Mouse (Mus musculus) right cerebral cortex, adult 2 months (tissue): Measurements from ENCODE around the gene Actb.

Experiments
- DNase-seq, 2 experiments: peaks; one replicate each; pipeline ENCODE4 v3.0.0; 2021 to 2022; ENCODE audit warnings: low spot score in 2 of 2

Gene Actb

DNA sequence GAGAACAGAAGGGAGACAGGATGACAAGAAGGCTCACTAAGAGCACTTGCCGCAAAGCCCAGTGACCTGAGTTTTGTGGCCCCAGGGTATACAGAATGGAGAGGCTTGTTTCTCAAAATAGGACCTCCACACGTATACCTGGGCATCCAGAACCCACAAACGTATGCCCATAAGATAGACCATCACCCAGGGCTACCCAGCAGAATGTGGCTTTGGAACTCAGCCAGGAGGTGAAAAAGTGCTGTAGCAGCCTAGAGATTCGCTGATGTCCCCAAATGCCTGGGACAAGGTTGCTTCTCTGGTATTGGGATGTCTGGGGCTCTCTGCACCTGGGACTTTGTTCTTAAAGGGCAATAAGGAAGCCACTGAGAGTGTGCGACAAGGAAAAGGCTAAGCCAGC lies 15.7 kb upstream of the Actb start:
- no peak for DNase-seq

DNA sequence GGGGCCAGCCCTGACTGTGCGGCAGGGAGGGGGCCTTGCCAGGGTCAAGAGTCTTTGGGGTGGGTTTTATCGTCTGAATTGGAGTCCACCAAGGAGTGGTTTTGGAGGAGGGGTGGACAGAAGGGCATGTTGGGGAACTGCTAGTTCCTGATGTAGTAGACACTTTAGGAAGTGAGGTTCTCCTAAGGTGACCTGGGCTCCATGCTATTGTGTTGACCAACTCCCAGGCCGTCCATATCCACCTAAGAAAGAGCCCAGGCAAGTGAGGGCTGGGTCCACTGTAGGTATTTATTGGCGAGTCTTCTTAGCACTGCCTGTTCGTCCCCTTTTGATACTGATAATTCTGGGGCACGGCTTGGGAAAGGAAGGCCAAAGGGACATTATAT lies 14.5 kb upstream of the Actb start:
- DNase-seq = no peak

DNA sequence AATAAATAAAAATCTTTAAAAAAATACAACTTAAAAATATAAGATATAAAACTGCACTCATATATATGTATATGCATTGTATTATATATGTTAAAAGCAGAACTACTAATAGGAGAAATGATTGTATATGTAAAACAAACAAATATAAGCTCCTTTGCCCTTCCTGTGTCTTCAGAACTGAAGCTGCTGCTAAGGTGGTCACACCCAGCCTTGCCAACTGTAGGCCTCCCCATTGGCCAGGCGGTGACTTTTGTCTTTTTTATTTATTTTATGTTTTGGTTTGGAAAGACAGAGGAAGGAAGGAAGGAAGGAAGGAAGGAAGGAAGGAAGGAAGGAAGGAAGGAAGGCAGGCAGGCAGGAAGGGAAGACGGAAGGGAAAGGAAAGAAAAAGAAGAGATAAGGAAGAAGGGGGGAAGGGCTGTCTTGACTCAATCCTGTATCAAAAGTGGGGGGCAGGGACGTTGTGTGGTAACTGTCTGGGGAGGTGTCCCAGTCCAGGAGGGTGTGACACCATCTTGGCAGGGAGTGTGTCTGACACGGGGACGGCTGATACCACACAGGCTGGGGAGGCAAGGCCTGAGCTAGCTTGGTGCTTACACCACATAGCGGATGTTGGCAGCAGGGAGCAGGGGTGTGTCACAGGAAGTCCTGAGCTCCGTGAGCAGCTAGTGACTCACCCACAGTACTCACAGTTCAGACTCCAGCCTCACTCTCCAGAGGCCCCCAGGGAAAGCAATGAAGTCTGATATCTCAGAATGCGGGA lies 13.9 kb upstream of the Actb start:
- DNase-seq = no peak

DNA sequence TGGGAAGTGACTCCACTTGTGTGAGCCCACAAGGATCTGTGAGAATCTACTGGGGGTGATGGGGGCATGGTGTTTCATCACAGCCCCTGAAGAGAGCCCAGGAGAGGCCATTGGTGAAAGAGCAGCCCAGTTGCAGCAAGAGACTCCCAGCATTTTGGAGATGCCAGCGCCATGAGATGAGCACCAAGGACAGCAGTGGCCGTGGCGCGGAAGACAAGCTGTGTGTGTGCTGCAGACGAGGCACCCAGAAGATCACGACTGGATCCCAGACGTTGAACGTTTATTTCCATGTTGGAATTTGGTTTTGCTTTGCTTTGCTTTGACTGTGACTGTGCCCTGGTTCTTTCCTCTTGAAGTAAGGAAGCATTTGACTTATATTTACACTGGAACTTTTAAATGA lies 10.8 kb upstream of the Actb start:
- no peak for DNase-seq

DNA sequence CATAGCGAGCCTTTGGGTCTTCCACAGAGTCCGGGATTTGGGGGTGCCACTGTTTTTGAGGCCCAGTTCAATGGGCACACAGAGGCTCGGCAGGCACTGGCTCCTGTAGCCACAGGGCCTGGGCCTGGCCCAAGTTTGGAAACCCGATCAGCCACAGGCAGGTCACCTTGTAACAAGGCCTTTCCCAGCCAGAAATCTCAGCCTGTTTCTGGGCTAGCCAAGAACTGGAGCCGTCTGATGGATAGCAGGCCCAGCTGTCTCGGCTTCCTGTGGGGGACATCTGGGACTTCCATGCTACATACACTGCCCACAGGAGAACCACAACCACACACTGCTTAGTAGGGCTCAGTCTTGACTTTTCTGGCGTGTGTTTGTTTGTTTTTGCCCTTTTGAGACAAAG lies 10.0 kb upstream of the Actb start:
- DNase-seq = no peak

DNA sequence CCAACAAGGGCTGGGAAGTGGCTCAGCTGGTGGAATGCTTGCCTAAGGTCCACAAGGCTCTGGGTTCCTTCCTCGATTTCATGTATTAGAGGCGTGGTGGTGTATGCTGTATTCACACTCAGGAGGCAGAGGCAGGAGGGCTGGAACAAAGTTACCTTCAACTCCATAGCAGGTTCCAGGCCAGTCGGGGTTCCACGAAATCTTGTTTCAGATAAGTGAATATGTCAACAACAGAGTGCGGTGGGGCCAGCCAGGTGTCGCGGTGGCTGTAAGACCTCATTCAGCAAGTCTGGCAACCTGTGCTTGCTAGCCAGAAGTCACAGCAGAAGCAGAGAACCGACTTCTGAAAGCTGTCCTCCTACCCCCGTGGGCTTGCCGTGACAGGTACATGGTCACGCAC lies 8.7 kb upstream of the Actb start:
- no peak for DNase-seq

DNA sequence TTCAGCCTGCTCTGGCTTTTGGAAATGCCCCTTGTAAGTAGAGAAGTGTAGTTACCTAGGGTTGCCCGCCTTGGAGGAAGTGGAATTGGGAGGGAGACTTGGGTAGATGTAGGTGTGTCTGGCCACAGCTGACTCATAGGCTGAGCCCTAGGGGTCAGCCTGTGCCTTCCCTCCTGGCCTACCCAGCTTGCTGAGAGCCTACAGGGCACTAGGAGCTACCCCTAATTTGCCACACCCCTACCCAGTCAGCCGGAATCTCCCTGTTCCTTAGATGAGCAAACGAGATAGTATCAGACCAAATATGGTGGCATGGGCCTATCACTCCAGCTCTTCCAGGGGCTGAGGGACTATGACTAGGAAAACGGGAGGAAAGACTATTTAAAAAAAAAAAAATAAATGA lies 6.2 kb upstream of the Actb start:
- DNase-seq = no peak

DNA sequence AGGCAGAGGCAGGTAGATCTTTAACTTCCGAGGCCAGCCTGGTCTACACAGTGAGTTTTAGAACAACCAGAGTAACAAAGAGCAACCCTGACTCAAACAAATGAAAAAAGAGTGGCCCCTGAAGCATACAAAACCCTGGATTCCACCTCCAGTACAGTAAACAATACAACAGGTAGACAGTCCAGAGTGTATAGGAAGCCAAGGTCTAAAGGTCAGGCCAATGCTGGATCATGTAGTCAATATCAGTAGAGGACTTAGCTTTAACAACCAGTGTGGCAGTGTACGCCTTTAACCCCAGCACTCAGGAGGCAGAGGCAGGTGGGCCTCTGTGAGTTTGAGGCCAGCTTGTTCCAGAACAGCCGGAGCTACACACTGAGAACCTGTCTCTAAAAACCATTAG lies 5.8 kb upstream of the Actb start:
- no peak for DNase-seq

DNA sequence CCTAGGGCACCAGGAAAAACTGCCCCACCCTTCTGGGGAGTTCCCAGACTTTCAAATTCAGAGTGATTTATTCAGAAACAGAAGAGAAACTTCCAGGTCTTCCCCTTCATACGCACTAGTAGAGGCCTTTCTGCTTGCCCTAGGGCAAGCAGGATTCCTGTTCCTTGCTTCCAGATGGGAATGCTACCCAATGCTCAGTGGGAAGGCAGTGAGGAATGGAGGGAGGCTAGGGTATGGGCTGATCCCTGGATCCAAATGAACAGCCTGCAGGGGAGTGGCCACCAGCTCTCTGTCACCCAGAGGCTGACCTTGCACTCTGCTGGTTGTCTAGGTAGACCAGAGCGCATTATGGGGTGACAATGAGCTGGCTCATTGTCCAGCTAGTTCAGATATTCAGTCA lies 5.1 kb upstream of the Actb start:
- DNase-seq = no peak

DNA sequence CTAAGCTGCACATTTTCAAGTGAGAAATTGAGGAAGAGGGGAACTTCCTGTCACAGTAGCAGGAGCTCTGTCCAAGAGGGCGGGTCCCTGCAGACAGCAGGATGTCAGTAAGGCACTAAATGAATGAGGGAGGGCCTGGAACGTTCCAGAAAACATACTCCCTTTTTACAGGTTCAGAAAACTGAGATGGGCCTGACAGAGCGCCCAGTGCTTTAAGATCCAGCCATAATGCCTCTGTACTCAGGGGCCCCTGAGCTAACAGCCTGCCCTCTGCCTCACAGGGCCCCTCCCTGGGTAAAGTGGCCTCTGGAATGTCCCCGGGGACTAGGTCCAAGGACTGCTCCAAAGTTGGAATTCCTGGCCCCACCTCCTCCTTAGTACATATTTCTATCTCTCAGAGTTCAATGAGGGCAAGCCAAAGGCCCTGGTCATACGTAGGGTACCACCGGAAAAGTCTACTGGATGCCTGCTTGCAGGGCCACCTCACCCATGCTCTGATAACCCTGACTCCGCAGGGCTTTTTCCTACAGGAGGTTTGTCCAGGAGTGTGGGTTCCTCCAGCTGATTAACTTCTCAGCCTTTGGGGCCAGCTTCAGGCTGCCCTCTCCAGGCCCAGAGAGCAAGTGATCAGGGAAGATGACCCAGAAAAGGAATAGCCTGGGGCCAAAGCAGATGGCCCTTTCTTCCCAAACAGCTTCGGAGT lies 3.2 kb upstream of the Actb start:
- DNase-seq = no peak

DNA sequence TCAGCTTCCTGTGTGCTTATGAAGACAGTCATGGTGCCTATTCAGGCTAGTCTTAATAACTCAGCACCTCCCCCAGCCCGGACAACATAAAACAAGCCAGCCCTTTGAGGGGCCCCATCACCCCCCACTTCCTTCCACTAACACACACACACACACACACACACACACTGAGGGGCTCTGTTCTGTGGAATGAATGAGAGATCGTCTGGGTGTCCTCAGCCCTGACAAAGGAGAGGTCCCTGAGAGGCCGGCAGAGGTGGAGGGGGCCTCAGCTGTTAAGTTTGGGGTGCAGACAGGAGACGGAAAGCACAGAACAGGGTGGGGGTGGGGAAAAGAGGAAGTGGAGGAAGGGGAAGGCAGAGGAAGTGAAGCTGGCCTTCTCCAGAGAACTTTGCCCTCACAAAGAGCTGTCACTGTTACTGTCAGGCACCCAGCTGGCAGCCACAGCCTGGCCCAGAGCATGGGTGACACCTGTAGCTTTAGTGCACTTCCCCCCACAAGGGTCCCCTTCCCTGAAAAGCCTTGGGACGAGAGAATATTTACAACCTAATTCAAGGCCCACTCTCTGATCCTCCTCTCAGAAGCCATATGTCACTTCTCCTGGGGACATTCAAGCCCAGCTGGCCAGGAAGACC lies 2.5 kb upstream of the Actb start:
- no peak for DNase-seq

DNA sequence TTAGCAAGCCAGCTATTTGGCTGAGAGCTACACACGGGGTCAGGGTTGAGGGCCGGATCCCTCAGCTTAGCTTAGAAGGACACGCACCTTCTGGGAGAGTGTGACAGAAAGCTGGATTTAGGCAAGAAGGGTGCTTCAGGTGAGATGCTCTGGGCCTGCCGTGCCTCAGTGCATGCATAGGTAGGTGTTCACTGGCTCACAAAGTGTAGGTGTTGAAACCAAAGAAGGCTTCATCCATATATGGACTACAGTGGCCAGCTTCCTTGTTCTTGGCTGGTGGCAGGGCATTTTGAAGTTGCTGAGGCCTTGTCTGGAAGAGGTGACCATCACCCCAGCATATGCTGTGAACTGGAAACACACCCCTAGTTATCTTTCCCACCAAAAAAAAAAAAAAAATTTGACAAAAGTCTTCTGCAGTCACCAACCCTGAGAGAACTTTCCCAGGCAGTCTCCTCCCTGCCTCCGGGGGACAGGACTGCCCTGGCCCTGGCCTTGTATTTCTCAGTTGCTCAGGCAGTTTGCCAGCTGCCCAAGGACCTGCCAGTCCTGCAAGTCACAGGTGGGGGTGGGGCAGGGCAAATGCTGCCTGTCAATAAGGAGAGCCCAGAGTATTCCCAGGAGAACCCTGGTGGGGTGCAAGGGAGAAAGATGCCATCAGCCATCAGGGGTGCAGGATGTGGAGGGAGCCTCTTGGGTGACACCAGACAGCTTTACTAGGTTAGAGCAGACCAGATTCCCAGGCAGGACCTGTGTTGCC lies 1.4 kb upstream of the Actb start:
- DNase-seq = no peak

DNA sequence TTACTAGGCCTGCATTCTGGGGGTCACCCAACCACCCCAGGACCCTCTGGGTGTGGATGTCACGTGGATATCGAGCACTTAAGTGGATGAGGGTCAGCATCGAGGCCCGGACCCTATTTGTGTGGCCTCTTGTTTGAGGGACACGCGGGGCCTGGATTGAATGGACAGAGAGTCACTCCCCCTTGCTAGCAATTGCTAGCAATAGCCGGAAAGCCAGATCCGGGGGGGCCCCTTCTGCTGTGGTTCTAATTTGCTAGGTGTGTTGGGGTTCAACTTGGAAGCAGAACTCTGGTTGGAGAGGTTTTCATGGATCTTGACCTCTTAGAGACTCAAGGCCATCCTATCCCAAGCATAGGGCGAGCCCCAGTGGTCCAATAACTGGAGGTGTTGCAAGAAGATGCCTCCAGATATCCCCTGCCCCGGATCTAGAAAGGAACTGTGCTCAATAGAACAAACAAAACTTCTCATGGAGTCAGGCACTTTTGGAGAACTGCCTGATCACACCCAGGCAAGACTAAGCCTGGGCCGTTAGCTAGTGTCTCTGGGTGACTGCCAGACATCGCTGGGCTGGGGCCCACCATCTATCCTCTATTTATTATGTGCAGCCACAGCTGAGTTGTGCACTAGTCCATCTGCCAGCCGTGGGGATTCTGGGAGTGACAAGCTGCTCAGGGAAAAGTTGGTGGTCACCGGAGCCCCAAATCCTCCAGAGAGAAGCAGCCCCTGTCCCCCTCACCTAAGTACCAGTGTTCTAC lies 671 bp upstream of the Actb start:
- DNase-seq = peak in 1 of 2 experiments; percentile 37

DNA sequence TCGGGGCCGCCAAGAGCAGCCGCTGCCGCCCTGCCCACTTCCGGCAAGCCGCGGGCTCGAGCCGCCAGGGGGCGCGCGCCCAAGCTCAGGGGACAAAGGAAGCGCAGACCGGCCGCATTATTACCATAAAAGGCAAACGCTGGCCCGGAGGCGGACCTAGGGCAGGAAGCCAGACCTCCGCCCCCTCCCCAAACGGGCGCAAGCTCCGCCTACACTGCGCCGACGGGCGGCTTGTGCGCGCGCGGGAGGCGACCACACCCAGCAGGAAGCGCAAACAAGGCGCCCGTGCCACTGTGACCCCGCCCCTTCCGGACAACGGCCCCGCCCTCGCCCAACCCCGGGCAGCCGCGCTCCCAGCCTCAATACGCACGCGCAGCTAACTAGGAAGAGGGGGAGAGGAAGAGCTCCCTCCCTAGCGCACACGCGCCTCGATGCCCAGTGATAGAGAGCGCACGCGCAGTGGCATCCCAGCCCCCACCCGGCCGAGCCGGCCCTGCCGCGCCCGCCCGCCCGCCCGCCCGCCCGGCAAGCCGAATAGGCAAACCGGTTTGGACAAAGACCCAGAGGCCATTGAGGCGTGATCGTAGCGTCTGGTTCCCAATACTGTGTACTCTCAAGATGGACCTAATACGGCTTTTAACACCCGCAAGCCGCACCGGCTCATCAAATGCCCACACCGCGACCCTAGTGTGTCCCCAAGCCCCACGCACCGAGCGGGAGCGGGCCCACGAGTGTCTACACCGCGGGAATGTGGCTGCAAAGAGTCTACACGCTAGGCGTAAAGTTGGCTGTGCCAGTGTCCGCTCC lies 626 bp downstream of the Actb start:
- DNase-seq = peak; percentile 99

DNA sequence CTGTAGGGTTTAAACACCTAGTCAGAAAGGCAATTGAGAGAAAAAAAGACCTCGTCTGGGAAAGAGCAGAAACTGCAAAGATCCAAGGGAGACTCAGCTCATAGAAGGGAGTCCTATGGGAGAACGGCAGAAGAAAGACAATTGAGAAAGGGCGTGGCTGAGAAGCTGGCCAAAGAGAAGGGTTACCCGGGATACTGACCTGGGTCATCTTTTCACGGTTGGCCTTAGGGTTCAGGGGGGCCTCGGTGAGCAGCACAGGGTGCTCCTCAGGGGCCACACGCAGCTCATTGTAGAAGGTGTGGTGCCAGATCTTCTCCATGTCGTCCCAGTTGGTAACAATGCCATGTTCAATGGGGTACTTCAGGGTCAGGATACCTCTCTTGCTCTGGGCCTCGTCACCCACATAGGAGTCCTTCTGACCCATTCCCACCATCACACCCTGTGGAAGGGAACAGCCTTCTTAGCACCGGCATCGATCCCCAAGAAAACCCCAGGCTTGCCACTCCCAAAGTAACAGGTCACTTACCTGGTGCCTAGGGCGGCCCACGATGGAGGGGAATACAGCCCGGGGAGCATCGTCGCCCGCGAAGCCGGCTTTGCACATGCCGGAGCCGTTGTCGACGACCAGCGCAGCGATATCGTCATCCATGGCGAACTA lies 1.4 kb downstream of the Actb start:
- no peak for DNase-seq

DNA sequence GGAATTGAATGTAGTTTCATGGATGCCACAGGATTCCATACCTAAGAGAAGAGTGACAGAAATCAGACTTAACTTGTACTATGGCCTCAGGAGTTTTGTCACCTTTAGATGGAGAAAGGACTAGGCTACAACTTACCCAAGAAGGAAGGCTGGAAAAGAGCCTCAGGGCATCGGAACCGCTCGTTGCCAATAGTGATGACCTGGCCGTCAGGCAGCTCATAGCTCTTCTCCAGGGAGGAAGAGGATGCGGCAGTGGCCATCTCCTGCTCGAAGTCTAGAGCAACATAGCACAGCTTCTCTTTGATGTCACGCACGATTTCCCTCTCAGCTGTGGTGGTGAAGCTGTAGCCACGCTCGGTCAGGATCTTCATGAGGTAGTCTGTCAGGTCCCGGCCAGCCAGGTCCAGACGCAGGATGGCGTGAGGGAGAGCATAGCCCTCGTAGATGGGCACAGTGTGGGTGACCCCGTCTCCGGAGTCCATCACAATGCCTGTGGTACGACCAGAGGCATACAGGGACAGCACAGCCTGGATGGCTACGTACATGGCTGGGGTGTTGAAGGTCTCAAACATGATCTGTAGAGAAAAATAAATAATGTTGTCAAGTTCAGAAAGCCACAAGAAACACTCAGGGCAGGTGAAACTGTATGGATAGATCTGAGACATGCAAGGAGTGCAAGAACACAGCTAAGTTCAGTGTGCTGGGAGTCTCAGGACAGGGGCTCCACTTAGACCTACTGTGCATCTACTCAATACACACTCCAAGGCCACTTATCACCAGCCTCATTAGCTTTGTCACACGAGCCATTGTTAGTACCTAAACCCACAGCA lies 2.1 kb downstream of the Actb start:
- DNase-seq = no peak

DNA sequence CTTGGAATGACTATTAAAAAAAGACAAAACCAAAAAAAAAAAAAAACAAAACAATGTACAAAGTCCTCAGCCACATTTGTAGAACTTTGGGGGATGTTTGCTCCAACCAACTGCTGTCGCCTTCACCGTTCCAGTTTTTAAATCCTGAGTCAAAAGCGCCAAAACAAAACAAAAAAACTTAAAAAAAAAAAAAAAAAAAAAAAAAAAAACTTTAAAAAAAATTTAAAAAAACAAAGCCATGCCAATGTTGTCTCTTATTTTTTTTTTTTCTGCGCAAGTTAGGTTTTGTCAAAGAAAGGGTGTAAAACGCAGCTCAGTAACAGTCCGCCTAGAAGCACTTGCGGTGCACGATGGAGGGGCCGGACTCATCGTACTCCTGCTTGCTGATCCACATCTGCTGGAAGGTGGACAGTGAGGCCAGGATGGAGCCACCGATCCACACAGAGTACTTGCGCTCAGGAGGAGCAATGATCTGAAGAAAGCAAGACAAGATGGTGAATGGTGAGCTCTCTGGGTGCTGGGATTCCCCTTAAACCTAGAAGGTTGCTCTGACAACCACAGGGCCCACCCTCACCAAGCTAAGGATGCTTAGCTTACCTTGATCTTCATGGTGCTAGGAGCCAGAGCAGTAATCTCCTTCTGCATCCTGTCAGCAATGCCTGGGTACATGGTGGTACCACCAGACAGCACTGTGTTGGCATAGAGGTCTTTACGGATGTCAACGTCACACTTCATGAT lies 2.9 kb downstream of the Actb start:
- no peak for DNase-seq

DNA sequence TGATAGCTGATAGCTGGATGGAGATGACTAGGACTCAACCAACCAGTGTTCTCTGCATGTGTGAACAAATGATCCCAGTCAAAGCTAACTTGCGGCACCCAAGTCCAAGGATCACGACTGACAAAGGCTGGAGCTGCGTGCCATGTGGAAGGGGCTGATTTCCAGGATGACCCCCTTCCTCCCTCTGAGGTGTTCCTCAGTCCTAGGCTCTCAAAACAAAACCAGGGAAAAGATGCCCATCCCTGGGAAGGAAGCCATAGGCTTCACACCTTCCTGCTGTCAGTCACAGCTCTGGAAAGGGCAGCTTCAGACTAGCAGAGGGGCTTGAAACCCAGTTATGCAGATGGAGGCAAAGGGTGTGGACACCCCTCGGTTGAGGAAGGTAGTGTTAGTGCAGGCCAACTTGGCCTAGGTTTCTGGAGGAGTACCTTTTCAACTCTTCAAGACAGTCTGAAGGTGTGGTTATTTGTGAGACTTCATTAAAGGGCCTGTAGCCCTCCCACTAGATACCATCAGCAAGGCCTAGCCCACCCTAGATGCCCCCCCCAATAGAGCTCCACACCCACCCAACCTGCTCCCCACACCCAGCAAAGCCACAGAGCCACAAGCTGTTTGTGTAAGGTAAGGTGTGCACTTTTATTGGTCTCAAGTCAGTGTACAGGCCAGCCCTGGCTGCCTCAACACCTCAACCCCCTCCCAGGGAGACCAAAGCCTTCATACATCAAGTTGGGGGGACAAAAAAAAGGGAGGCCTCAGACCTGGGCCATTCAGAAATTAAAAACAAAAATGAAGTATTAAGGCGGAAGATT lies 3.8 kb downstream of the Actb start:
- no peak for DNase-seq
